Mouse (Mus musculus) liver, postnatal 0 days (tissue): Measurements from ENCODE around the gene Traf4.

Source experiments
- CTCF ChIP-seq: sonication (generic); IDR thresholded peaks from 2 replicates; pipeline ENCODE4 v1.5.1; 2016; ENCODE audit warnings: antibody characterized with exemption, low read depth
- EP300 ChIP-seq: IDR thresholded peaks from 2 replicates; pipeline ENCODE4 v1.6.1; 2016; ENCODE audit warnings: antibody characterized with exemption, low read depth, mild to moderate bottlenecking

GRCm38 (mm10) chr11:78179438-78179999 is 14.1 kb upstream of the Traf4 start:
- TF ChIP-seq CTCF = no peak
- no peak for TF ChIP-seq EP300
